Mouse (Mus musculus) ES-Bruce4 (cell line): ENCODE results near the gene 4930550C14Rik. TPM values are rescaled to one million over a fixed set of nuclear protein-coding genes. Genes with fewer than 3 reads are reported as not detected.

ENCODE experiments used
- H3K27ac ChIP-seq: 2 replicates; pipeline ENCODE4 v1.5.1; 2012; ENCODE audit warnings: low read length, inconsistent platforms; ENCODE audit not compliant: insufficient read depth
- H3K27me3 ChIP-seq: 2 replicates; pipeline ENCODE4 v1.6.1; 2012; ENCODE audit warnings: mild to moderate bottlenecking, low read length, inconsistent platforms; ENCODE audit not compliant: control insufficient read depth, poor library complexity, insufficient read depth, severe bottlenecking
- H3K36me3 ChIP-seq: 2 replicates; pipeline ENCODE4 v1.6.1; 2012; ENCODE audit warnings: inconsistent platforms, mild to moderate bottlenecking, low read length, moderate library complexity; ENCODE audit not compliant: control insufficient read depth, poor library complexity, insufficient read depth, severe bottlenecking
- H3K4me1 ChIP-seq: one replicate; pipeline ENCODE4 v1.8.1; 2011; ENCODE audit warnings: low read length; ENCODE audit not compliant: control insufficient read depth, insufficient read depth
- H3K4me3 ChIP-seq: 2 replicates; pipeline ENCODE4 v1.5.1; 2011; ENCODE audit warnings: low read depth, mild to moderate bottlenecking, low read length
- H3K9ac ChIP-seq: 2 replicates; pipeline ENCODE4 v1.6.1; 2012; ENCODE audit warnings: low read depth, mild to moderate bottlenecking, inconsistent platforms; ENCODE audit not compliant: poor library complexity, severe bottlenecking
- H3K9me3 ChIP-seq: replicated peaks from 2 replicates; pipeline ENCODE4 v1.6.1; 2012; ENCODE audit warnings: mild to moderate bottlenecking, low read length, inconsistent platforms; ENCODE audit not compliant: control insufficient read depth, poor library complexity, insufficient read depth, severe bottlenecking
- CTCF ChIP-seq: IDR thresholded peaks from one replicate; pipeline ENCODE4 v1.8.1; 2011; ENCODE audit warnings: low read depth, low read length
- EP300 ChIP-seq: IDR thresholded peaks from 2 replicates; pipeline ENCODE4 v1.6.1; 2011; ENCODE audit warnings: low read depth, low read length; ENCODE audit not compliant: insufficient read depth
- POLR2A ChIP-seq: IDR thresholded peaks from one replicate; pipeline ENCODE4 v1.8.1; 2011; ENCODE audit warnings: low read length; ENCODE audit not compliant: insufficient read depth
- polyA plus RNA-seq: library from polyadenylated mRNA; stranded (reverse); fragments of >200 nt; gene quantifications from 2 replicates; pipeline ENCODE4 v1.2.4, GENCODE M21; 2011; ENCODE audit warnings: low read depth; ENCODE audit not compliant: missing spikeins, insufficient read depth, insufficient read length

The 4930550C14Rik gene
- polyA plus RNA-seq, 1 experiment, result 3.5 TPM

DNA sequence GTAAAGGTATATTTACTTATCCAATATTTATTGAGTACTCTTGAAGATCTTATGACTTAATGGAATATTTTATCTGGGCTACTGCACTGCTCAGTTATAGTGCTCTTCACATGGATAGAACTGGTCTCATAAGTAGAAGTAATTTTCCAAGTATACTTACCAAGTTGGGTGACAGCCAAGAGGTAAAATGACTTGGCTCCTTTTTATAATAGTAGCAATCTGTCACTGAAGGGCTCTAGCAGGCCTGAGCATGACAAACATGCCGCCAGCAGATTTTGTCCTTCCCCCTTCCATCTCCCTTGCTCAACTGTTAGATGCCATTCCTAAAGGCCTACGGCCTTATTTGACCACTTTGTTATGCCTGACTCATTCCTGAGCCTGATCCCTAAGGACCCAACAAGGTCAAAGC is 6.8 kb downstream of the 4930550C14Rik start:
- no peaks in the 10 kb centered on the region for H3K4me1 ChIP-seq
- H3K36me3 ChIP-seq, result no peaks in the 10 kb centered on the region
- no peak overlapping the region for H3K9ac ChIP-seq
- H3K27ac ChIP-seq, result no peak overlapping the region
- H3K27me3 ChIP-seq, result no peaks in the 10 kb centered on the region
- no peak overlapping the region for H3K4me3 ChIP-seq
- H3K9me3 ChIP-seq, result no peaks in the 10 kb centered on the region
- TF ChIP-seq POLR2A (no peak), CTCF (no peak), EP300 (no peak)

DNA sequence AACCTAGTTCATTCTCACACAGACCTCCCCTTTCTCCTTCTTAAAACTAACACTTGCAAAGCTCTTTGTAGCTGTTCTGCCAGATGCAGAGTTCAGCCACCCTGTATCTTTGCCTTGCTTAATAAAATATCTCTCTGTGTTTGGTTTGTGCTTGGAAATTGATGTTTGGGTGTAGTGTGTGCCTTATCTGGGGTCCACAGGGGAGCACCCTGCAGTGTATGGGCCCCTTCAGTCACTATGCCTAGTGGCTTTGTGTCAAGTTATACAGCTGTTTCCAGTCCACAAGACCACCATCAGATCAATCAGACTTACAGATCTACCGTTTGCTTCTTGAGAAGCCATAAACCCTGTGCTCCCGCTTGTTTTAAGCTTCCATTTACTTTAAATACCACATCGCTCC is 7.3 kb downstream of the 4930550C14Rik start:
- H3K9ac ChIP-seq, result no peak overlapping the region
- TF ChIP-seq POLR2A, result no peak
- TF ChIP-seq CTCF, result no peak
- TF ChIP-seq EP300, result no peak
- no peaks in the 10 kb centered on the region for H3K4me1 ChIP-seq
- H3K27me3 ChIP-seq, result no peaks in the 10 kb centered on the region
- H3K9me3 ChIP-seq, result no peaks in the 10 kb centered on the region
- no peak overlapping the region for H3K4me3 ChIP-seq
- no peak overlapping the region for H3K27ac ChIP-seq
- no peaks in the 10 kb centered on the region for H3K36me3 ChIP-seq

DNA sequence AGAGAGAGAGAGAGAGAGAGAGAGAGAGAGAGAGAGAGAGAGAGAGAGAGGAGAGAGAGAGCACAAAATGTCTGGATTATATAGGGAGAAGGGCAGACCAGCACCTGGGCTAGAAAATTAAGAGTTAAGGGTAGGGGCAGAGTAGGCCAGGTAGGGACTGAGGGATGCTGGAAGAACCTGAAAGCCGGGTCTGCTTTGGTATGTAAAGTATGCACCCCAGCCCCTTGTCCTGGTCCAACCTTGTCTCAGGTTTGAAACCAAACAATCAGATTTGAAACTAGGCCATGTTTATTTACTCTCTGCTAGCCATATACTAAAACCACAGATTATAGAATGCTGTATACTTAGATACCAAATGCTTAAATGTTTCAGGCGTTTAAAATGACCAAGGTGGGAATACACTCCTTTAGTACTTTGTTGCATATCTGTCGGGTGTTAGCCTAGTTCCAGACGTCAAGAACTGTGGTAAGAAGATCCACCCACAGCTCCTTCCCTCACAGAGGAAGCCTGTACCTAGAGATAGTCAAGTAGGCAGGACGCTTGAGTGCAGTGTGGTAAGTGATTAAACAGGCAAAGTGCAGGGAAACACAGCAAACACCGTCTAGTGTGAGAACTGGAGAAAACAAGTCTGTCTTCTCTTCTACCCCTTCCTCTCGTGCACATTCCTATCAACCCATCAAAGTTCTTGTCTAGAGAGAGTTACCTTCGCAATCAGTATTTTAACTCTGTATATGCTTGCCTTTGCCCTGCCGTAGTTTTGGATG is 20.2 kb downstream of the 4930550C14Rik start:
- Histone ChIP-seq H3K27me3 (no peaks in the 10 kb centered on the region), H3K4me3 (no peak overlapping the region), H3K27ac (no peak overlapping the region), H3K36me3 (no peaks in the 10 kb centered on the region), H3K9ac (no peak overlapping the region), H3K9me3 (no peaks in the 10 kb centered on the region), H3K4me1 (no peaks in the 10 kb centered on the region)
- TF ChIP-seq POLR2A (no peak), CTCF (no peak), EP300 (no peak)

DNA sequence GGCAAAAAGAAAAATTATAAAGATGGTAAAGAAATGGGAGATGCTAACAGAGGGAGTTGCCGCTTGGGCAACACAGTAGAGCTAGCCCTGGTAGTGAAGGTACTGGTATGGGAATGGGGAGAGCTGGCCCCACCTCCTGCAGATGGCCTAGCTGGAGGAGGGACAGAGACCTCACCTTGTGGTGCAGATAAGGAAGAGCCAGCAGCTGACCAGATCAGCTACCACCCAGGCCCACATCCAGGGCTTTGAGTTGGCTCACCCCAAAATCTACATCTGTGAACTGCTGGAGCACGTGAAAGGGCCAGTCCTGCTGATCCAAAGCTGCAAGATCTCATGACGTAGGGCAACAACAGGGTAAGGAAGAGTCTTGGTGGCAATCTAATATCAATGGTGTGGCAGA is 24.6 kb downstream of the 4930550C14Rik start:
- Histone ChIP-seq H3K27ac (no peak overlapping the region), H3K9me3 (no peaks in the 10 kb centered on the region), H3K36me3 (no peaks in the 10 kb centered on the region), H3K27me3 (no peaks in the 10 kb centered on the region), H3K4me1 (no peaks in the 10 kb centered on the region), H3K9ac (no peak overlapping the region), H3K4me3 (no peak overlapping the region)
- no peak for TF ChIP-seq EP300

GRCm38 (mm10) chr9:53427638-53428037 is 25.5 kb downstream of the 4930550C14Rik start:
- no peaks in the 10 kb centered on the region for H3K27me3 ChIP-seq
- H3K36me3 ChIP-seq, result no peaks in the 10 kb centered on the region
- H3K9ac ChIP-seq, result no peak overlapping the region
- no peaks in the 10 kb centered on the region for H3K4me1 ChIP-seq
- no peak for TF ChIP-seq EP300
- TF ChIP-seq POLR2A, result no peak
- TF ChIP-seq CTCF, result no peak
- H3K9me3 ChIP-seq, result no peaks in the 10 kb centered on the region
- H3K27ac ChIP-seq, result no peak overlapping the region
- H3K4me3 ChIP-seq, result no peak overlapping the region

- TF ChIP-seq CTCF, result no peak
- TF ChIP-seq EP300, result no peak
- no peak for TF ChIP-seq POLR2A
- no peak overlapping the region for H3K9ac ChIP-seq
- no peaks in the 10 kb centered on the region for H3K9me3 ChIP-seq
- H3K27me3 ChIP-seq, result no peaks in the 10 kb centered on the region
- no peaks in the 10 kb centered on the region for H3K4me1 ChIP-seq
- no peak overlapping the region for H3K27ac ChIP-seq
- H3K4me3 ChIP-seq, result no peak overlapping the region
- peaks cover 8% of the 10 kb centered on the region; the same call in 1 of the 2 replicates for H3K36me3 ChIP-seq
These were observed 33.9 kb downstream of the 4930550C14Rik start for GRCm38 (mm10) chr9:53435830-53436570.
